Mouse (Mus musculus) adrenal gland, postnatal 4 days (tissue): ENCODE measurements around the gene Pkd1. TPM values are rescaled to one million over a fixed set of nuclear protein-coding genes. Genes with fewer than 3 reads are reported as not detected.

Experiments used
- DNase-seq, 2 experiments: peaks; one replicate each; pipeline ENCODE4 v3.0.0; 2021 to 2022; ENCODE audit warnings: low spot score in 2 of 2, mixed read lengths in 2 of 2
- total RNA-seq, 2 experiments: library from RNA; stranded (reverse); gene quantifications; 2 replicates each; pipeline ENCODE4 v1.2.3; 2021

The Pkd1 gene
- total RNA-seq, 2 experiments from 2014 or later, result 67.8 to 70.9 TPM

DNA sequence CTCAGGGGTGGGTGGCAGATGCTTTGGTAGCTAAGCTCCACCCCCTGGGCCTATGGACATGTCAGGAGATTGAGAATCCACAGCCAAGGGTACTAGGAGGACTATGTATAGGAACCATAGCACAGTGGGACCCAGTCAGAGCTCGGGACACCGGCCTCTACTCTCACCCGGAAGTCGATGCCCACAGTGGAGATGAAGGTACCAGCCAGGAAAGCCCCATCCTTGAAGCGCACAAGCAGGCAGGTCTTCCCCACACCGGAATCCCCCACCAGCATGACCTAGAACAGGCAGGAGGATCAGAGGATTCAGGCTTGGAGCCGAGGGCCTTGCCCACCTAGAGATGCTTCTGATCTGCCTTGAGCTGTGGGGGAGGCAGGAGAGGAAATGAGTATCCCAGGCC, 17.6 kb upstream of the Pkd1 start:
- DNase-seq, result no peak

DNA sequence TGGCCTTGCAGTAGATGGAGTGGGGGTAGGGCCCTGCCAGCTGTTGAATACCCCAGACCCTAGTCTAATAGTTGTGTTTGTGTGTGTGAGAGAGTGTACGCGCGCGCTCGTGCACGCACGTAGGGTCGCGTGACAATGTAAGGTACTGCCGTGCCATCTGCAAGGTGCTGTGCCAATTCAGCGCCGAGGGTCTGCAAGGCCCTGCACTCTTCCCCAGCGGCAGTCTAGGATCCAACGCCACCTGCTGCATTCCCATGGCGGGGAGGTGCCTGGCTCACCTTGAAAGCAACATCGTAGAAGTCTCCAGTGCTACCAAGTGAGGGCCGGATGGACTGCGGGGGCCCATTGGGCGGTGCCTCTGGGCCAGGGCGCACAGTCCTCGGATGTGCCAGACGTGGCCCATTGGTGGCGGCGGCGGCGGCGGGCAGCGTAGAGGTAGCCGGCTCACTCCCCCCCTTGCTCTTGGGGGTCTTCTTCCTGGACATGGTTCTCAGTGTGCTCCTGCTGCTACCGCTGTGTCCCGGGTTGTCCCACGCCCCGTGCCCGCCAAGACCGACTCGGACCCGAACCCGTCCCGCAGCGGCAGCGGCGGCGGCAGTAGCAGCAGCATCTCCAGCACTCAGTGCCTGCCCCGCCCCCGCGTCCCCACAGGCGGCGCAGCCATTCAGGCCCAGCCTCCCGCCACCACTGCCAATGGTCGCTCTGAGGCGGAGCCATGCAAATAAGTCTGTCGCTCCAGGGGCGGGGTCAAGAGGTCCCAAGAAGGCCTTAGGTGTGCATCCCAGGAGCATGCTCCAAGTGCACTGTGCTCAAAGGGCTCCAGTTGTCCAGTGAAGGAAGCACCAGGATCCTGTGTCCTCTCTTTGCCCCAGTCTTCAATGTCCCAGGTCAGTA, 16.3 kb upstream of the Pkd1 start:
- DNase-seq, result peak; percentile 64 to 73

DNA sequence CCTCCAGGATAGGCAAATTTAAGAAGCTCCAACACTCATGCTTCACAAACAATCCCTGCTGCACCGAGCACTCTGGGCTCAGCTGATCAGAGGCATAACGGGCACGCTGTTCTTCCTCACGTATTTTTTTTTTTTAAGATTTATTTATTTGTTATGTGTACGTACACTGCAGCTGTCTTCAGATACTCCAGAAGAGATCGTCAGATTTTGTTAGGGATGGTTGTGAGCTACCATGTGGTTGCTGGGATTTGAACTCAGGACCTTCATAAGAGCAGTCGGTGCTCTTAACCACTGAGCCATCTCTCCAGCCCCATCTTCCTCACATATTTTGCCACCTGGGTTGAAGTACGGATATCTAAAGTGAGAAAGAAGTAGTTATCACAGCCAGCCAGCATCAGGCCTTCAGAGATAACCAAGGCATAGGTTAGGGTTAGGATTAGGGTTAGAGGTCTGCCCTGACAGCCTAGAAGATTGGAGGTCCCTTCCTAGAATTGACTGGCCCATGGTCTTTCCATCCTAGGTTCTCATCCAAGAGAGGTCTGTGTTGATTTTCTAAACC, 15.4 kb upstream of the Pkd1 start, which contains the start of gene Rab26:
Gene Rab26 (minus strand): TSS at position 51 of the 559 bp plus-strand sequence.
- no peak for DNase-seq

DNA sequence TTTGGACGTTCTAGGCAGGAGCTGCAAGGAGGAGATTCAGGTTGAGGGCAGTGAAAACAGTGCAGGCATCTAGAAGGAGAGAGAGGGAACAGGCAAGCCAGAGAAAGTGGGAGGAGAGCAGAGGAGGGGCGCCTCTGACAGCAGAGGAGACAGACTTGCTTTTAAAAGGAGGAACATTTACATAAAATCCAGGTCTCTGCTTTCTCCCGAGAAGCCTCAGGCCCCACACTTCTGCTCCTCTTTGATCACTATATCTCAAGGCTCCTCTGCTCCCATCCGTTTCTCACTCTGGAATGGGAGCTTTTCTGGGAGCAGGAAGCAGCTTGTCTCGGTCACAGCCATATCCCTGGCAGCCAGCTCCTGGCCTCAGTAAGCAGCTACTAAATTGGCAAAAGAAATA, 14.3 kb upstream of the Pkd1 start:
- no peak for DNase-seq

DNA sequence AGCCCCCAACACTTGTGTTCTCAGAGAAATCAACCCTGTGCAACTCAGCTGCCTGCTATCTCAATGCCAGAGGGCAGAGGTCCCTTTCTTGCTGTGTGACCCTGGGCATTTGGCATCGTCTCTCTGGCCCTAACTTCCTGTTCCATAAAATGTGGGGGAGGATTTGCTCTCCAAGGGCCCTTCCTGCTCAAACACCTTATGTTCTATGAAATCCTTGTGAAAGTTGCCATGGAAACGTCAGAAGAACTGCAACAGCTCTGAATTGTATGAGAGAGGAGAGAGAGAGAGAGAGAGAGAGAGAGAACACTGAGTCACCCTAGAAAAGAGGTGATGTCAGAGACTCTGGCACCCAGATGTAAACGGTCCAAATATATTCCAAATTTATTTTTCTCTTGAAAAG, 12.1 kb upstream of the Pkd1 start:
- DNase-seq, result no peak

DNA sequence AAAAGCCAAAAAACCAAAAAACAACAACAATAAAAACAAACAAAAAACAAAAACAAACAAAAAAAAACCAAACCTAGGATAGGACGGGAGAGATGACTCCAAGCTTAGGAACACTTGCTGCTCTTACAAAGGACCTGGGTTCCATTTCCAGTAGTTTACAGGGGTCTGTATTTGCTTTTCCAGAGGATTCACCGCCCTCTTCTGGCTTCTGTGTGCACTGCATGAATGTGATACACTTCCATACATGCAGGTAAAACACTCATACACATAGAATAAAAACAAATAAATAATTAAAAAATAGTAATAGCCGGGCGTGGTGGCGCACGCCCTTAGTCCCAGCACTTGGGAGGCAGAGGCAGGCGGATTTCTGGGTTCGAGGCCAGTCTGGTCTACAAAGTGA, 10.7 kb upstream of the Pkd1 start:
- no peak for DNase-seq

DNA sequence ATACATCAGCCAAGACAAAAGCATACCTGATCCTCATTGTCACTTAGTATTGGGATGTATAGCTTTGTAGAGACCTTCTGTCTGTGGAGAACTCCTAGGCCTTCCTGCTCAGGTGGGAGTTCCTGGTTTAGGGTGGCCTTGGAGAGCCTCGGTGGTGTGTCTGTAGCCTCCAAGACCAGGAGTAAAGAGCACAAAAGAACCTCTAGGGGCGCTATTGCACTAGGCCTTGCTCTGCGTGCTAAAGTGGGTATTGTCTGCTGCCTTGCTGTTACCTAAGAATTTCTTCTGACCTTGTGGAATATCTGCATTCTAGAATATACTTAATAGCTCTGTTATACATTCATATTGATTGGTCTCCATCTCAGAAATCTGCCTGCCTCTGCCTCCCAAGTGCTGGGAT, 9.3 kb upstream of the Pkd1 start:
- DNase-seq, result no peak

DNA sequence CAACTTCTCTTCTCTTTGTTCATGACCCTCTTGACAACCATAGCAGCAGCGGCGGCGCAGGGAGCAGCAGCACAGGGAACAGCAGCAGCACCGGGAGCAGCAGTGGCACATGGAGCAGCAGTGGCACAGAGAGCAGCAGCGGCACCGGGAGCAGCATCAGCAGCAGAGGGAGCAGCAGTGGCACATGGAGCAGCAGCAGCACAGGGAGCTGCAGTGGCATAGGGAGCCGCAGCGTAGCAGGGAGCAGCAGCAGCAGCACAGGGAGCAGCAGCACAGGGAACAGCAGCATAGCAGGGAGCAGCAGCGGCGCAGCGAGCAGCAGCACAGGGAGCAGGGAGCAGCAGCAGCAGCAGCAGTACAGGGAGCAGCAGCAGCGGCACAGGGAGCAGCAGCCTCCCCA, 5.0 kb upstream of the Pkd1 start:
- DNase-seq, result no peak

DNA sequence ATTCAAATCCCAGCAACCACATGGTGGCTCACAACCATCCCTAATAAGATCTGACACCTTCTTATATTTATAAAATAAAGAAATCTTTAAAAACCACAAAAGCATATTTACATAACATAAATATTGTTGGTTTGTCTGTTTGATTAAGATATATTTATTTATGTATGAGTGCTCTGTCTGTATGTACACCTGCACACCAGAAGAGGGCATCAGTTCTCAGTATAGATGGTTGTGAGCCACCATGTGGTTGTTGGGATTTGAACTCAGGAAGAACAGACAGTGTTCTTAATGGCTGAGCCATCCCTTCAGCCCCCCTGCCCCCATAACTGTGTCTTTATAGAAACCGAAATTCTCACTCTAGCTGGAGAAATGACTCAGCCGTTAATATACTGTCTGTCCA, 4.4 kb upstream of the Pkd1 start:
- DNase-seq, result no peak

DNA sequence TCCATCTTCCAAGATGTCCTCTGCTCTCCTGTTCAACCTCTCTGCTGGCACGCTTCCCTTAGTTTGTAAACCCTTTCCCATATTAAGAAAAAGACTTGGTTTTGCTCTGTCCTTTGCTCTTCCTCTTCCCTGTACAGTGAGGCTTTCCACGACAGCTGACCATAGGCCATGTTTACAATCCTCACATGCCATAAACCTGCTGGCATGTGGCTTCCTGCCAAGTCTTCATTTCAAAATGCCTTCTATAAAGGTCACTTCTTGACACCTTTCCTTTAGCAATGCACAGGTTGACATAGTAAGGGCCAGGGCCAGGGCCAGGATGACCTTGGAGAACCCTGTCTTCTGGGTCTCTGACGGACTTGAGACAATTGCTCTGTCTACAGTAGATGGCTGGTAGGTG, 3.4 kb upstream of the Pkd1 start:
- no peak for DNase-seq

DNA sequence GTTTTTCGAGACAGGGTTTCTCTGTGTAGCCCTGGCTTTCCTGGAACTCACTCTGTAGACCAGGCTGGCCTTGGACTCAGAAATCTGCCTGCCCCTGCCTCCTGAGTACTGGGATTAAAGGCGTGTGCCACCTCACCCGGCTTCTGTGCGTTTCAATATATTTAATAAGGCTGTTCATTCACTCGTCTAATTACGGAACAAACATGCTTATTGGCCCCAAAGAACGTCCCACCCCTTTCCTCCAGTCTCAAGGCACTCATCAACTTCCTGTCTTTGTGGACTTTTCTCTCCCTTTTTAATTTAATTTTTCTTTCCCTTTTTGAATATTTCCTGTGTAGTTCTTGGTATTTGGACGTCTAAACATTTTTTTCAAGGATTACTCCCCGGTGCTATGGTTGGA, 1.2 kb upstream of the Pkd1 start:
- DNase-seq, result no peak

DNA sequence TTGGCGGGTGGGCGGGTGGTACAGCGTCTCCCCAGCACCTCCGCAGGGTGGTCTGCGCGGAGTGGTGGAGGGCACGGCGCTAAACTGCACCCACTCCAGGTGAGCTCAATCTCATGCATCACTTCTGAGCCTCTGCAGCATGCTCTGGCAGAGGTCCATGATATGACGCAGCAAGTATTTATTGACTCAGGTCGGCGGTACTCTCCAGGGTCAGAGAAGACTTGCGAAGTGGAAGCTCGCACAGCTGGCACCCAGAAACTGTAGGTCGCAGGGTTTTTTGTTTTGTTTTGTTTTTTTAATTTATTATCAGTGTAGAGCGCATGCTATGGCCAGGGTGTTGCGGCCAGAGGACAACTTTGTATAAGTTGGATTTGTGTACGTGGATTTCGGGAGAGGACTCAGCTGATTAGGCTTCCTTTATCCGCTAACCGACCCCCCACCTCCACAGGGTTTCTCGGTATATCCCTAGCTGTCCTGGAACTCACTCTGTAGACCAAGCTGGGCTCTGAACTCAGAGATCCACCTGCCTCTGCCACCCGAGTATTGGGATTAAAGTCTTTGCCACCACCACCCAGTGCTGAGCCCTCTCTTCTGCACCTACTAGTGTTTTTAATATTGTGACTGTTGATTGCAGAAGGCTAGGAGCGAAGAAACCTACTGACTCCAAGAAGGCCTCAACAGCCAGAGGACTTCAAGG, 565 bp upstream of the Pkd1 start:
- DNase-seq, result no peak

DNA sequence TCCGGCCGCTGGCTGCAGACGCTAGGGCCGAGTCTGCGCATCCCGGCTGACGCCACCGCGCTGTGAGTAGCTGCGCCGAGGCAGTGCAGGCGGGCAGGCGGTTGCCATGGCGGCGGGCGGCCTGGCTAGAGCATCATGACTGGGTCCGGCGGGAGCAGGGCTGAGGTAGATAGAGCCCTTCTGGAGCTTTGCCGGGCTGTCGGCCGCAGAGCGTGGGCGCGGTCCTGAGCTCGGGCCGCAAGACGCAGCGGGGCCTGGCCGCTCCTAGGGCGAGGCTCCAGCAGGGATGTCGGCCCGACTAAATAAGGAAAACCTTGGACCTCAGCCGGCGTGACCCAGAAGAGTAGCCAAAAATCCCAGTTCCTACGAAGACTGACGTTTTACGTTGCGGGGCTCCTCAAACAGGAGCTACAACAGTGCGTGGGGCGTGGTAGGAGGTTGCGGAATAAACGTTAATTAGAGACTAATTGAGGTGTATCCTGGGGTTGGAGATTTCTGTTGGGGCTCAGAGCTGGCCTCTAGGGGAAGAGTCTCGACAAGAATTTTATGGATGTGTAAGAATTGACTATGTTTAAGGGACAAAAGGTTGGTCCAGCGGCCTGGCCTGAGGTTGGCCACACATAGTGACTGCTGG, 899 bp downstream of the Pkd1 start:
- DNase-seq, result peak in 1 of 2 experiments; percentile 50

DNA sequence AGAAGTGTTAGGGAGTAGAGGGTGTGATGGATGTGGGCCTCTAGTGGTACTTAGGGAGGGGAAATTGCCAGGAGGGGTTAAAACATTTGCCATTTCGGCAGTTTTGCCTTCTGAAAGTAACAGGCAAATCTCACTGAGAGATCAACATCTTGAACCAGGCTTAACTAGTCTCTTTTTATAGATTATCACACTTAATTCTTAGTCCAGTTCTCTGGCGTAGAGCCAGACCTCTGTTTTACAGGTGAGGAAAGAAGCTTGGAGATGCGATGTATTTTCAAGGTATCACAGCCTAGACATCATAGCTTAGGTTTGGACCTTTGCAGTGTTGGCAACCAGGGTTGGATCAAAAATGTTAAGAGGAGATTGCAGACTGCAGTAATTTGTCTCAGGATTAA, 1.4 kb downstream of the Pkd1 start:
- DNase-seq, result no peak

DNA sequence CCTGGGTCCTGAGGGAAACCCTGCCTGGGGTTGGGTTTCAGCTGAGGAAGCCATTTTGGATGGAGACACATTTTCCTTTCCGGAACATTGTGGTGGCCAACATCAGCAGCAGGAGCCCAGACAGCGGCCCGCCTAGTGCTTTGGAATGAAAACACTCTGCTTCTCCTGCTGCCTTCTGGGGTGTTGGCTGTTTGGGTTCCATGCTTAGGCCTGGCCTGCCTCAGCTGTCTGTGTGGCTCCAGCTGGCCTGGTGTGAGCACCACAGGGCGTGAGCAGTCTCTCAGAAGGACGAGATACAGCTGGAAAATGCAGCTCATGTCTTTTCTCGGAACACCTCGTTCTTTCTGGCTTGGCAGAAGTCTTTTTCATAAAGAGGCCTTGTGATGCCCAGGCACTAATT, 7.5 kb downstream of the Pkd1 start:
- DNase-seq, result no peak

DNA sequence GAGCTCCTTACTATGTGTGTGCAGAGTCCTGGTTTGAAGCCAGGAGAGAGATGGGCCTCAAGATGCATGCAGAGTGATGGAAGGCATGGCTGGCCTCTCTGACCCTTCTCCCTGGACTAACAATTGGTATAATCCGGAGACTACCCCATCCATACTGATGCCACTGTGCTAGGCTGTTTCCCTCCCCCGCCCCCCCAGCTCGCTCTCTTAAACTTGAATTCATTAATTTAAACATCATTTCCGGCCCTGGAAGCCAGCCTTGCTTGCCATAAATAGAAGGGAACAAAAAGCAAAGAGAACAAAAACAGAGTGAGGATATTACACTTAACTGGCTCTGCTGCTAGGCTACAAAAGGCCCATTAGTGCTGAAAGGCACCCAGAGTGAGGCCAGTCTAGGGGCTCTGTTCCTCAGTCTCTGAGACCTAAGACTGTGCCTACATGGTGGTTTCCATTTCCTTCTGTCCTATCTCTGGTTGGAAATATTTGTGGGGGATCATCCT, 9.0 kb downstream of the Pkd1 start:
- no peak for DNase-seq

DNA sequence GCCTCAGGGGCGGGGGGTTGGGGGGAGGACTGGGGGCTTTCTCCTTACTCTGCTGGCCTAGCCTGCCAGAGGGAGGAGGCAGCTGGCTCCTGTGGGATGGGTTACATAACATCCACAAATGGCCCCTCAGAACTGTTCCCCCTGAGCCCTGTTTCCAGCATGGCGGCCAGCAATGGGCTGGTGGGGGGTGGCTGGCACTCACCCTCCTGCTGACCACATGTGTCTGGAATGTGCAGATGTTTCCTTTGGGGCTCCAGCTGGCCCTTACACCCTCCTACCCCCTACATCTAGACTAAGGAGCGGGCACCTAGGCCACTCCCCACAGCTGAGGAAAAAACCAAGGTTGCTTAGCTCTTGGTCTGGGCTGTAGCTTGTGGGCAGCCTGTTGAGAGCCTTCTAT, 9.5 kb downstream of the Pkd1 start:
- DNase-seq, result no peak

DNA sequence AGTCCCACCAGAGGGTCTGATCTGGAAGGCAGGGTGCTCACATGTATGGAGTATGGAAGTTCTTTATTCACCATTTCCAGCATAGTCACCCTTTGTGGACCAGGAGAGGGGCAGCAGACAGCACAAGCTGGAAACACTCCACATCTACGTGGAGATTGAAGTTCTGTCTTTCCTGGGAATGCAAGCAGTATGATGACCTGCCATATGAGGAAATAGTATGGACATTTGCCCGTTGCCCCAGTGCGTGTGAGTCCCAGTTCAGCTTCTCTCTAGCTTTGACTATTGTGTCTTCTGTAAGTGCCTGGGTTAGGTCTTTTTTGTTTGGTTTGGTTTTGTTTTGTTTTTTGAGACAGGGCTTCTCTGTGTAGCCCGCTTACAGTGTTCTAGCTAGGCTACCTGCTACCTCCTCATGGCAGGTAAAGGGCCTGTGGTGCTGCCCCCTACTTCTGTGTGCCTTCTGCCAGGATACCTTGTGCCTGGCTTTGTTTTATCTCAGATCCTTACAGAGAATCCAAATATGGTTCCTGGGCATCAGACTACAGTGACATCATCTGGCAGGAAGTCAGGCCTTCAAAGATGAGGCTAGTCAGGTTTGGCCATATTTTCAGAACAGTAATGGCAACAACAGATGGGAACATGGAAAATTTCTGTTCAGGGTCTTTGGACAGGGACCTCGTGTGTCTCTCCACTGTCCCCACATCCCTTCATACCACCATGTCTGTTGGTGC, 10.8 kb downstream of the Pkd1 start:
- DNase-seq, result no peak

DNA sequence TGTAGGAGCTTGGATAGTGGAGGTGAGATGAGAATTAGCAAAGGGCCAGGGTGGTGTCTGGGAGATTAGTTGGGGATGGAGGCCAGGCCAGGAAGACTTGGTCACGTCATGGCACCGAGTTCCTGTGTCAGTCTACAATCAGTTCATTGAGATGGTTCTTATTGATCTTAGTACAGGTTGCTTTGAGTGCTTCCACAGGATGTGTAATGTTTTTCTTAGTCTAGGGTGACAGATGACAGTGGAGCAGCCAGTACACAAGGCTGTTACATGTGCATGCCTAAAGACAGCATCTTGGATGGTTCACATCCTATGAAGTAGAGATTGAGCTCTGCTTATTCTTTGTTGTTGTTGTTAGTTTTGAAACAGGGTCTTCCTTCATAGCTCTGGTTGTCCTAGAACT, 12.0 kb downstream of the Pkd1 start:
- no peak for DNase-seq

DNA sequence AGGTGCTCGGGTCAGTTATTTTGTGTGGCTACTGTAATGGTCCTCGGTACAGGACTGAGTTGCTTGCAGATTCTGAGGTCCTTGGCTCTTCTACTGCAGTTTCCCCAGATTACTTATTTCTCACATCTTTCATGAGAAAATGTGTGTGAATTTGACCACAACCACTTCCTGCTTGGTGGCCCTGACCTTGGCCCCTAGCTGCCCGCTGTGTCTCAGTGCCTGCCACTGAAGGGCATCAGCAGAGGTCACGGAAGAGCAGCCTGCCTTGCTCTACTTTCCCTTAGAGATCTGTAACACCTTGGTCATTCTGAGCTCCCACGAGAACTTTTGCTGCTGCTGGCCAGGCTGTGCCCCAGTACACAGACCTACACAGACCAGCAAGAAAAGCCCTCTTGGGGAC, 14.0 kb downstream of the Pkd1 start:
- no peak for DNase-seq

DNA sequence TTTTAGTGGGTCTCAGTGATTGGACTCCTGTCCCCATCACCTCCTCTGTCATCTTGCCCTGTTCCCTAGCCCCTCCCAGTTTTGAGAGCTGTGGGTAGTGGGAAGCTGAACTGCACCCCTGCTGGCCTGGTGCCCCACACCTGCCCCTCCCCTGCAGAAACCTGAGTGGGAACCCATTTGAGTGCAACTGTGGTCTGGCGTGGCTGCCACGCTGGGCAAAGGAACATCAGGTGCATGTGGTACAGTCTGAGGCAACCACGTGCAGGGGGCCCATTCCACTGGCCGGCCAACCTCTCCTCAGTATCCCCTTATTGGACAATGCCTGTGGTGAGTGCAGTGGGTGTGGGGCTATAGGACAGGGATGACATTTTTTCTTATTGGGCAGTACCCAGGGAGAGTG, 14.8 kb downstream of the Pkd1 start:
- DNase-seq, result no peak
